Mouse (Mus musculus): ENCODE data around the gene AI464131.

DNA sequence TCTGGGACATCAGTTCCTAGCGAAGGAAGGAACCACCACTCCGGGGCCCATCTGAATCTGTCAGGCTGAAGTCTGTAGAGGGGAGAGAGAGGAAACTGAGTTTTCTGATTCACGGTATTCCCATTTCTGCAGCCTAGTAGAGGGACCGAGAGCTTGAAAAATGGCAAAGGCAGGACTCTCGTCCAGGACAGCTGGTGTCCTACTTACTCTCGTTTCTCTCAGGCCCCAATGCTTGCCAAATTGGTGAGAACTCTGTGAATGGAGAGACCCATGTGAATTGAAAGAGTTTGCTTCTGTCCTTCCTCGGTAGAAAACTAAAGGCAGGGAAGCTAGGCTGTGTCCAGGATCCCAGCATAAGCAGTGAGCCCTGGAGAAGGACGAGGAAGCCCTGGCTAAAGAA is 3.3 kb downstream of the AI464131 start:
- TF ChIP-seq GATA1 (IDR thresholded peaks at IDR 0.05; ENCODE audit: borderline replicate concordance, low read length) (no peak), FLI1 (IDR thresholded peaks at IDR 0.05; ENCODE audit: low read length) (no peak)

Measured in megakaryocyte, embryonic 14.5 days (primary cell).